Mouse (Mus musculus) urinary bladder, adult 18-20 months (tissue): ENCODE data around the gene Clic4.

ENCODE experiments used
- DNase-seq, 2 experiments: peaks; one replicate each; pipeline ENCODE4 v3.0.0; 2022; ENCODE audit warnings: low spot score in 2 of 2, mixed read lengths in 2 of 2

The Clic4 gene

DNA sequence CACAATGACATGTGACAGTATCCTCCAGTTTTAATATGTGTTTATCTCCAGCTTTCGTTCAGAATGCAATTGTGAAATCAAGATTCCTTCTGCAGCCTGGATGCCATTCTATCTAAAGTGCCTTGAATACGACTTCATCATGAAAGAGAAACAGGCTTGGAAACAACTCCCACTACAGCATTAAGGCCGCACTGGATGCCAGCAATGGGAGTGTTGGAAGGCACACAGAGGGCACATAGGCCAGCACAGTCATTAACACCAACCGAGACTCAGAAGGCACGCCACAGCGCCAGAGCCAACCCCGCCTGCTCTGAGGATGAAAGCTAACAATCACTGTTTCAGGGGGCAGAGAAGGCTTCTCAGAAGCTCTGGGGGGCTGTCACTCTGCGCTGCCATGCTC lies 37.1 kb downstream of the Clic4 start:
- no peak for DNase-seq

DNA sequence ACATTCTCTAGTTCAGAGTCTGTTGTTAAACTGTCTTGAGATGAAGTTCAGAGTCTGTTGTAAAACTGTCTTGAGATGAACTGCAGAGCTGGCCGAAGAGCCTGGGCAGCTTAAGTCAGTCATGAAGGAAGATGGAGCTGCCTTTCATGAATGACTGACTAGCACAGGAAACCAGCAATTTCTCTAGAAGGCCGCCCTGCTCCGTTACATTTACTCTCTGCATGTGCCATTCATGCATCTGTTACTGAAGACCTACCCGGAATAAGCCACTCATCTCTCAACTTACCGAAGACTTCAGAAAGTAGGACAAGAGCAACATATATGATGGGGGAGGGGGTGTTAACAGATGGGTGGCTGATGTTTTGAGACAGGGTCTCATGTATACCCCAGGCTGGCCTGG lies 40.1 kb downstream of the Clic4 start:
- no peak for DNase-seq

DNA sequence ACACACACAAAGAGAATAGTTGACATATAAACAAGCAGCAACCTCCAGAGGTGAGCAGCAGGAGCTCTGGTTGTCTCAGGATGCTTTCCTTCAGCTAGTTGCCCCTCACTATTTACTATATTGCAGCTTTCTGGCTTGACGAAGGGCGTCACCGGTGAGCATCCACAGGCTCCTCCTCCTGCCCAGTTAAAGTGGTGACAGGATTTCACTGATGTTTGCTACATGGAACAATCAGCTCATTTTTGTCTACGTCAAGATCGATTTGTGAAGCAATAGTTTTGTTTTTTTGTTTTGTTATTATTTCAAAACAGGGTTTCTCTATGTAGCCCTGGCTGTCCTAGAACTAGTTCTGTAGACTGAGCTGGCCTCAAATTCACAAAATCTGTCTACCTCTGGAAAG lies 41.1 kb downstream of the Clic4 start:
- no peak for DNase-seq

DNA sequence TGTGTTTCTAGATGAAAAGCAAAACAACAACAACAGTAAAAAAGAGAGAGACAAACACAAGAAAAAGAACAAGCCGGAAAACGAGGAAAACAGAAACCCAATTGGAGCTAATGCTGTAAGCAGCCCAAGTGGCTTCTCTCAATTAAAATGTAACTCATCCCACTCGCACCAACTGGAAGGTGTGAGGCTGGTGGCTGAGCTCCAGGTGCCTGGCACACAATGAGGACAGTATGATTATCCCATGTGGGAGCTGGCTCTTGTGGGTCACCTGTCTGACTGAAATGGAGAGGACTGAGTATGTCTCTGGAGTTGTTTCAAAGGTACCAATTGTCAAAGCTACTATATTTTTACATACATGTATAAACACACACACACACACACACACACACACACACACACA lies 41.5 kb downstream of the Clic4 start:
- no peak for DNase-seq

DNA sequence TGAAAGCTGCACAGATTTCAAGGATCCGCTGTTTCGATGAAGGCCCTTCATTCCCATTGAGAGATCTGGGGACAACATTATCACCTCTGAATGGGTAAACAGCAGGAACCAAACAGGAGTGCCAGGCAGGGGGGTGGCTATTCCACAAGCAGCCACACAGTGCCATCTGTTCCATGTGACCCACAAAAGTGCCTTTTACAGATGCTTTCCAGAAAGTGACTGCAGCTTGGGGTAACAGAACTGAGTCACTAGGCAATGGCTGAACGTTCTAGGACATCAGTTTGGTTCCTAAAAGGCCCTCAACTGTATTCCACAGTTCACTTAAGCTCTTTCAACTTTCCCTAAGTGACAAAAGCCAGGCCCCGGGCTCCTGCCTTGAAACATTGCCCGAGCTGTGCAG lies 42.0 kb downstream of the Clic4 start:
- DNase-seq: no peak

DNA sequence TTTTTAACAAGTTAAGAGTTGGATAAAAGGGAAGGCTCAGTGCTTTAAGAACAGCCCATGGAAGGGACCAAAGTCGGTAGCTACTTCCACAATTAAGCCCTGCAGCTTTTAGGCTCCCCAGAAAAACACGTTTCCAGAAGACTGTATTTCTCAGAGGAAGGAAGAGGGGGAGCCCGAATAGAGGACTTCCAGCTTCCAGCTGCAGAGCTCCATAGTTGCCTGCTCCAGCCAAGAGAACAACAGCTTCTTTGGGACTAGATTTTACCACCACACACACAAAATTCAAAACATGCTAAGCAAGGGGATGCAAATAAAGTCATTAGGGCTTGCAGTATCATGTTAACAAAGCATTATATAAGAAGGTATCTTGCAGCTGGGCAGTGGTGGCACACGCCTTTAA lies 42.7 kb downstream of the Clic4 start:
- DNase-seq: no peak

DNA sequence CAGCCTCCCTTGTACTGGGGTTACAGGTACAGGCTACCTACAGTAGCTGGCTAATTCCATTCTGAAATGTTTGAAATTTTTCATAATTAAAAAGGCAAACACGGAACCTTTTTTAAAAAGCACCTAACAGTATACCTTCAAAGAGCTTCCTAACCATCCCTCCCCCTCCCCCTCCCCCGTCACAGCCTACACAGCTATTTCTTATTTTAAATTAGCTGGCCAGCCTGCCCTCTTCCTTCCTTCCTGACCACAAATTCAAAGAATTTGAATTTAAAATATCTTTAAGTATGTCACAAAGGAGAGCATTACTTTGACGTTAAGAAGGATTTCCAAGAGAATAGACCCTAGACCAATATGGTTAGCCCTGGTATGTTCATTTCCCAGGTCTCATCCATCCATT lies 44.5 kb downstream of the Clic4 start:
- no peak for DNase-seq

DNA sequence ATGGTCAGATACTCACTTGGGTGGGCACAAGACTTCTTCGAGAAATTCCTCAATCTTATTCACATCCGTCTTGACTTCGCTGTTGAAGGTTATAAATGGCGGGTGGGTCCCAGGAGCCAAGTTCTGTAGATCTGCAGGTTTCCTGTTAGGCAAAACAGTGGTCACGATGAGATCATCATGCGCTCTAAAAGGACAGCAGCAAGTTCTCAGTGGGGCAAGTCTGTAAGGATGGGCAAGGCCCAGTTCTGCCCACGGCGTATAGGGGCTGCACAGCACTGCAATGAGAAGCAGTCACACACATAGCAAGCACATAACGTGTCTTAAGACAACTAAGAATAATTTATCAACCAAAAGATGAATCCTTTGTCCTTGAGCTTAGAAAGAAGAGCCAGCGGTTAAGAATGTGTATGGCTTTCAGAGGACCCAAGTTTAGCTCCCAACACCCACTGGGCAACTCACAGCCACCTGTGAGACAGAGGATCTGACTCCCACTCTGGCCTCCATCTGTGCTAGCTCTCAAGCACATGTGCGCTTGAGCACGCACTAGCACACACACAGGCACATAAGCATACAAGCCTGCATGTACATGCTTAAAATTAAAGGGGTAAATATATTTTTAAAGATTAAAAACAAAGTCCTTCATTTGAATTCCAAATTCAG lies 46.5 kb downstream of the Clic4 start:
- DNase-seq: no peak

DNA sequence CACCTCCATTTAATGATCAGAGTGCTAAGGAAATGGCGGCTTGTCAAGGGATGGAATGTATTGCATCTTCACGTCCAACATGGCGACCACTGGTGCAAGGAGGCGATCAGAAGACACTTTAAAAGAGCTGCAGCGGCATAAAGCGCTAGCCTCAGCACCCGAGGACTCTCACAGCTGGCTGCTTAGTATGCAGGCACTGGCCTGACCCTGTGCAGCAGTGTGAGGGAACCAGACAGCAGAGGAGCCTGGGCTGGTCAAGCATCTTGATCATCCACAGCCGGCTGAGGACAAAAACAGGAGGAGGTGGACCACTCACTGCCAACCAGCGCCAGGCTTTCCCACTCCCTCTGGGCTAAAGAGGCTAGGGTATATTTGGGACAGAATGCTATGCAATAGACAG lies 48.8 kb downstream of the Clic4 start:
- no peak for DNase-seq

DNA sequence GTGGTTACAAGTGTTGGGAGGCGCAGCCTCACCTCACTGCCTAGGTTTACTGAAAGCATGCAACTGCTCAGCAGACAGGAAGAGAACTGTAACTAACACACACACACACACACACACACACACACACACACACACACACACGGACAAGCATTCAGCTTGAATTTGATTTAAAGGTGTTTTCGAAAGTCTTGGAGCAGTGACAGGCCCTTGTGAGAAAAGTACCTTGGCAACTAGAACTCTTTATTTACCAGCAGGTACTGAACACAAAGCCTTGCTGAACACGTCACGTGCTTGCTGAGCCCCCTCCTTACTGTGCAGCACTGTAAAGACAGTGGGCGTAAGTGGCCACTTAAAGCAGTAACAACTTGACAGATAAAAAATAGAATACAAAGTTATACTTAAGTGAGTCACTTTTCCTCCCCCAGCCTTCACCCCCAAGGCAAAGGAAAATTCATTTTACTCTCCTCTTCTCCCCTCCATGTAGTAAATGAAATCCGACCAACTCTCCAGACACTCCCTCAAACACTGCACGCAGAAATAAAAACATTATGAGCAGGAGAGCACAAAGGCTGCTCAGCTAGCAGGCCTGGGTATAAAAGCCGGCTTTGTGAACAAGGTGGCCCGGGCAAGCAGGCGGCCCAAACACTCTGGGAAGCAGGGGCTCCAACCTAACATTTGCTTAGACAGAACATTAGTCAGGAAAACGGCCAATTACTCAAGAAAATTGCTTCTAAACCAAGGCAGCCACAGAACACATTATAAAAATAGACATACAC lies 50.8 kb downstream of the Clic4 start:
- DNase-seq: no peak

DNA sequence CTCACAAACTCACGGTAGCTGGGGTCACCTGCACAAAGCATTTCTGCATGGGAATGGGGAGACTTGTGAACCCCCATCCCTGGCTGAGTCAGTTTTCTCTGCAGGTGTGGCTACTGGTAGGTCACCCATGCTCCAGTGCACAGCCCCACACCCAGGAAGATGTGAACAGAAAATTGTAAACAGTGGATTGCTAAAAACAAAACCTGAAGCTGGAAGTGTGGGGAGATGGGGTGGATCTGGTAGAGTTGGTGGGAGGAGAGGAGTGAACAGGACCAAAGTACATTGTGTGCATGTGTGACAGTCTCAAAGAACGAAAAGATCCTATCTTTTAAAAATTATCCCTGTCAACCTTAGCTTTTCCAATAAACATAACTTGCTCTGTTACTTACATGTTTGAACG lies 52.0 kb downstream of the Clic4 start:
- no peak for DNase-seq

DNA sequence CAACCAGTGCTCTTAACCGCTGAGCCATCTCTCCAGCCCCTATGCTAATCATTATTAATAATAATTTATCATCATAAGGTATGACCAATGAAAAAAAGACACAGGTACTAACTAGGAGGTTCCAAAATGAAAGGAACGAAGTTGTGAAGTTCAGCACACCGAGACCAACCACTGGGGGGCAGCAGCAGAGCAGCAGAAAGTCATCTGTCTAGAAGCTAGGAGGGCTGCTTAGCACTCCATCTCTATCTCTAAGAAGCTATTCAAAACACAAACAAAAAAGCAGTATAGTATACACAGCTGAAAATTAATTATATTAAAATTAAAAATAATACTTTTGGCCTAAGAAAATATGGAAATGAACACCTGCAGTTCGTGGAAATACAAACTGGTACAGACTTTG lies 53.0 kb downstream of the Clic4 start:
- DNase-seq: peak; percentile 51 to 67

DNA sequence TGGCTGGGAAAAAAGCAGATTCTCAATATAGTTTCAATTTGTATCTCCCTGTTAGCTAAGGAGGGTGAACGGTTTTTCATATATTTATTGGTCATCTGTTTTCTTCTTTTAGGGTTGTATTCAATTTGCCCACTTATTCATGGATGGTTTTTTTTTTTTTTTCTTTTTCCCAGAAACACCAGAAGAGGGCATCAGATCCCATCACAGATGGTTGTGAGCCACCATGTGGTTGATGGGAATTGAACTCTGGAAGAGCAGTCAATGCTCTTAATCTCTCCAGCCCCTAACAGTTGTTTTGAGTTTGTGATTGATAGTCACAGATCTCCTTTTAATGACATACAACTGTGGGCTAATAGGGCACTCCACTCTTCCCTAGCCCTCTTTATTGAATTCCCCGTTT lies 62.8 kb downstream of the Clic4 start:
- no peak for DNase-seq

DNA sequence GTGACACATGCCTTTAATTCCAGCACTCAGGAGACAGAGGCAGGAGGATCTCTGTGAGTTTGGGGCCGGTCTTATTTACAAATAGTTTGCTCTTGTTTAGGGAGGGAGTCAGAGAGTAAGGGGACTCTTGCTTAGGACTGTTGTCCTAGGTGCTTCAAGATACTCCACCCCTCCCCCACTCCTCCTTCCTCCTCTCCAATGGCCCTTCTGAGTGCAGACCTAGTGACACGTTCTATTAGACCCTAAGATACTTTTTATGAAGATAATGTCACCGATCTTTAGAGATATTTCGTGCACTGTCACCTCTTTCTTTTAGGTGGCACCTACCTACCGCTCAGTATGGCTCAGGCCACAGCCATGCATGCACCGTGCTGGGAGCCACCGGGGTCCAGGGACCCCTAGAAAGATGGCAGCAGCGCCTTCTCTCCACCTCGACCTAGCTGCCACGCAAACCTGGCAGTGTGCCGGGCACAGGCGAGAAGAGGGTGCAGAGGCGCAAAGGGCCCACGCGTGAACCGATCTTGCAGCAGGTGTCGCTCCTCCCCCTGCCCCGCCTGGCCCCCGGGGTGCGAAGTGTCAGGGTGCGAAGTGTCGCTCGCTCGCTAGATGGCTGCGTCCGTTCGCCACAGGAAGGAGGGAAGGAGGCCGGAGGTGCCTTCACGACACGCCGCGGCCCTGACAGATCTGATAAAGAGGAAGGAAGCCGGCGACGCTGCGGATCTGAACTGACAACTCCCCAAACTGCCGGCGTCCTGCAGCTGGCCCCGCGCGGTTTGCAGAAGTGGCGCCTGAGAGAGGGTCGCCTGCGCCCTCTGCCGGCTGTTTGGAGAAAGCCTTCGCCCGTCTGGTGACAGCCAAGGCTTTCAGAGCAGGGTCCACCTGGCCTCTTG lies 66.7 kb downstream of the Clic4 start:
- DNase-seq: peak; percentile 63 to 64

DNA sequence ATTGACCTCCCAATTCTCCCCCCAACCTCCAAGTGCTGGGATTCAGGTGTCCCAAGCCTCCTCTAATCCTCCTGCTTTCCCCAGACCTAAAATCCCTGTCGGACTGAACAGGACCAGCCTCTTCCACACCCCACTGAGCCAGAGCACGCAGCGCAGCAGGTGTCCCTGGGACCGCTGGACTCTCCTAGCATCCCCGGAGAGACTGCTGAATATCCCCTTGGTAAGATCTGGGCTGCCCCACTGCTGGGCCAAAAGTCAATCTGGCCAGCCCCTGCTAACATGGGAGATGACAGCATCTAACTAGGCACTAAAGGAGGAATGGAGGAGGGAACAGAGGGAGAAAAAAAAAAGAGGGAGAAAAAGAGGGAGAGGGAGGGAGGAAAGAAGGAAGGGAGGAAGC lies 67.4 kb downstream of the Clic4 start:
- no peak for DNase-seq

DNA sequence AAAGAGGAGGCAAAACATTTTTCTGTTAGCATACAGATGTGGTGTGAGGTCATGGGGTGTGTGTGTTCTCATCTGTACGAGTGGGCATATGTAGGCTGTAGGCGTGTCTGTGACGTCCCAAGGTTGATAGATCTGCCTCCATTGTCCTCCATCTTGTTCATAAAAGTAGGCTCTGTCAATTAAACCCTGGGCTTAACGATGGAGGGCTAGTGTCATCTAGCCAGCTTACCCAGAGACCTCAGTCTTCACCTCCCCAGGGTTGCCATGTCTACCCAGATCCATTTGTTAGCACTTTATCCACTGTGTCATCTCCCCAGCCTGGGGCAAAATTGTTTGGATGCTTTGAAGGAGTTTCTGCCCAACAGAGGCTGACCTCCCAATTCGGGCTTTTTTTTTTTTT lies 67.9 kb downstream of the Clic4 start:
- no peak for DNase-seq

DNA sequence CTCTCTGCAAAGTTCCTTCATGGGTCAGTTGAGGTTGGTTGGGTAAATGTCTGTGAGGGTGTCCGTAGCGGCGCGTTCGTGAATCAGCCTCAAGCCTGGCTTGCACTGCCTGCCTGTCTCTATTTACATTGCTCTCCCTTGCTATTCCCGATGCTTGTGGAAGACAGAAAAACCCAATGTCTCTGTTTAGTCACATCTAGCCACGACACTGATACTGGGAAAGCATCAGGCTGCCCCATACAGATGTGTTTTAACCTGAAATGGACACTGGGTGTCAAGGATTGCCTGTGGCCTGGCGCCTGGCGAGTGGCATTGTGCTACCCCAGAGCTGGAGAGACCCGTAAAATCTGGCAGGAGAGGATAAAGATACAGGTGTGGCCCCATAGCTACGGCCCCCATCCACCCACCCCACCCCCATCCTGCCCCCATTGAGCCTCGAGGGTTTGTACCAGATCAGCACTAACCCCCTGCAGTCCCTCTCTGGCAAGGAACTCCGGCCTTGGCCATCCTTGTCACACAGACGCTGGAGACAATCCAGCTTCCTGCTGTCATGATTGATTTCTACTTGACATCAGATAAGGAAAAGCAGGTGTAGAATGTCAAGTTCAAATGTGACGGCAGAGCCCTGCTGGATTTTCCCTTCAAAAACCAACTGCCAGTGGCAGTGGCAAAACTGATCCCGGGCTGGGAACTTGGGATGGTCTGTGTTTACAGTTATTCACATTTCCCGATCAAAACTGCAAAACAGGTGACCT lies 68.6 kb downstream of the Clic4 start:
- DNase-seq: no peak

DNA sequence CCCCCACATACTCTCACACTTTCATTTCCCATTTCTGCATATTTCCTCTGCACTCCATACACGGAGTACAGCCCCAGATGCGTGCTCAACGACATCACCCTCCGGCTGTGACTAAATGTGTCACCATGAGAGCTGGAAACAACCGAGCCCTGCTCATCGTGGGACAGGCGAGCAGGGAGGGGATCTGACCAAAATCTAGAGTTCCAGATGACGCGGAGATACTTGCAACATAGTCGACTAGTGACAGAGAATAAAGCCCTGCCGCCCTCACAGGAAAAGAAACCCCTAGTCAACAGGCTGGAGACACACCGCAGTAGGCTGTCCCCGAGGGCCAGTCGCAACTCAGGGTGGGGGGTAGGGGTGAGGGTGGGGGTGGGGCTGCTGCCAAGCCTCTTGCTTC lies 69.3 kb downstream of the Clic4 start:
- DNase-seq: peak in 1 of 2 experiments; percentile 21

DNA sequence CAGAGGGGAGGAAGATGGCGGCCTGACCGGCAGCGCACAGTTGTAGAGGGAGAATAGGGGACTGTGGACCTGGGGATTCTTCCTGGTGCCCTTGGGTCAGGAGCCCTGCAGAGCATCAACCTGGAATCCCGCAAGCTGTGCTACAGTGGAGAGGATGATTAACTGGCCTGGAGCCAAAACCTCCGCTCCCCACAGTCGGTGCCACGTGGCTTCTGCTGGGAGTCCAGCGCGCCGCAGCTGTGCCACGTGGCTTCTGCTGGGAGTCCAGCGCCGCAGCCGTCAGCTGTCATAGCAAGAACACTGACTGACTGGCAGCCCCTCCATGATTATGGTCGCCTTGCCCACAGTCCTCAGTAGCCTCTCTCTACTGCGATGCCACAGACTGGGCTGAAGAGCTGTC lies 70.8 kb downstream of the Clic4 start:
- no peak for DNase-seq

DNA sequence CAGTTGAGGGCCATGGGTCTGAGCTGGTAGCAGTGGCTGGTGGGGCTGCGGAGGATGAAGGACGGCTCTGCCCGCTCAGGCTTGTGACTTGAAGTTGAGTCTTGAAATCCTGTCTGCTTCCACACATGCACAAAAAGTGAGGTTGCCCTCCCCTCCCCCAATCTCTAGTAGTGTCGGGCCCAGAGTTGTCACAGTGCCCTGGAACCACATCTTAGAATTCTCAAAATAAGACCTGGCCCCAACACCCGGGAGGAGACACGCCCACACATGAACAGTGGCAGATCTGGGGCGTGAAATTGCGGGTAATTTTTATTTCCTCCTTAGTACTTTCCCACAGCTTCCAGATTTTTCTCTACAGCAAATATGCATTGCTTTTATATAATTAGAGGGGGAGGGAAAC lies 74.8 kb downstream of the Clic4 start:
- DNase-seq: no peak

DNA sequence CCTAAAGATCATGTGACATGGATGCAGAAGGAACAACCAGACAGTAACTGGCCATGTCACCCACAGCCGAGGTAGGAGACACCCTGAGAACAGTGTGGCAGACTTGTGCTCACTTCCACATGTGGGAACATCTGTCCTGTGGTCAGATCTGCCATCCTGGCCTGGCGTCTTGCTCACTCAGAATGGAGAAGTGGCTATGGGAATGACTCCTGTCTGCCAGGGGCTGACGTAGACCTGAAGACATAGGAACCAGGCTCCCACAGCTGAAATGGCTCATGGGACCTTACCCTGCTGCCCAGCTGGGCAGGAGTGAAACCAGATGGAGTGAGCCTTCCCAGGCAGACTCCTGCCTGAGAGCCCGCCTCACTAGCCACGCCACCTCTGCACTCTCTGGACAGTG lies 79.8 kb downstream of the Clic4 start:
- no peak for DNase-seq

DNA sequence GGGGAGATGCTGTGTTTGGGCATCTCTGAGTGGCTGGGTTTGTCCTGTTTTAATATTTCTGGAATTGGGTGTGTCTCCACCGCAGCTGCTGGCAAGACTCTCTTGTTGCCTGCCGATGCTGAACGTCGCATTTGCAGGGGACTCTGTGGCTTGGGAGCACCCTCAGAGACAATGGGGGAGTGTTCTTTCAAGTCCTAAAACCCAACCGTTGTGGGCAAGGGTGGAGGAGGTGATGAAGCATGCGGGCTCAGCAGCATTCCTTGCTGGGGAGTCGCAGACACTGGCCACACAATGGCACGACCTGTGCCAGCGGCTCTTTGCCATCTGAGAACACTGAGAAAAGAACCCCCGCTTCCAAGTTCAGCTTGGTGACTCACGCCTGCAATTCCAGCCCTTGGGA lies 81.0 kb downstream of the Clic4 start:
- no peak for DNase-seq
